Mouse (Mus musculus): ENCODE measurements at regions not wholly inside any gene's neighbourhood (a gene's known extent, or its start where the extent isn't known, plus 50 kb on each side); places are given as distances from the start of the nearest gene placed in this dataset.
"Not testable (repeated sequence)": the region's sequence is repeated elsewhere in the genome, so short reads cannot be mapped to it uniquely, and the experiment has no call there.

- Histone ChIP-seq H3K27ac (peak overlapping the region; percentile 89), H3K79me2 (ENCODE audit: inconsistent target) (peaks cover 2% of the 10 kb centered on the region; the same call in 1 of the 2 replicates), H3K4me3 (ENCODE audit: inconsistent target) (peak overlapping the region; percentile 15; the same call in 1 of the 2 replicates), H3K36me3 (ENCODE audit: inconsistent target) (no peaks in the 10 kb centered on the region)
- 12% methylated on average over 8 of the region's 8 CpGs for WGBS (ENCODE audit: missing documents)
Observed at GRCm38 (mm10) chr7:73608070-73608803, 66.6 kb upstream of the Chd2 start.

- peaks cover 2% of the 10 kb centered on the region; the same call in 1 of the 2 replicates for H3K79me2 ChIP-seq (ENCODE audit: inconsistent target)
- 11% methylated on average over 11 of the region's 11 CpGs for WGBS (ENCODE audit: missing documents)
- H3K36me3 ChIP-seq (ENCODE audit: inconsistent target) = no peaks in the 10 kb centered on the region
- peak overlapping the region; percentile 27 for H3K4me3 ChIP-seq (ENCODE audit: inconsistent target)
- peak overlapping the region; percentile 89 for H3K27ac ChIP-seq
Observed at GRCm38 (mm10) chr7:73607450-73608005, 65.9 kb upstream of the Chd2 start.

DNA sequence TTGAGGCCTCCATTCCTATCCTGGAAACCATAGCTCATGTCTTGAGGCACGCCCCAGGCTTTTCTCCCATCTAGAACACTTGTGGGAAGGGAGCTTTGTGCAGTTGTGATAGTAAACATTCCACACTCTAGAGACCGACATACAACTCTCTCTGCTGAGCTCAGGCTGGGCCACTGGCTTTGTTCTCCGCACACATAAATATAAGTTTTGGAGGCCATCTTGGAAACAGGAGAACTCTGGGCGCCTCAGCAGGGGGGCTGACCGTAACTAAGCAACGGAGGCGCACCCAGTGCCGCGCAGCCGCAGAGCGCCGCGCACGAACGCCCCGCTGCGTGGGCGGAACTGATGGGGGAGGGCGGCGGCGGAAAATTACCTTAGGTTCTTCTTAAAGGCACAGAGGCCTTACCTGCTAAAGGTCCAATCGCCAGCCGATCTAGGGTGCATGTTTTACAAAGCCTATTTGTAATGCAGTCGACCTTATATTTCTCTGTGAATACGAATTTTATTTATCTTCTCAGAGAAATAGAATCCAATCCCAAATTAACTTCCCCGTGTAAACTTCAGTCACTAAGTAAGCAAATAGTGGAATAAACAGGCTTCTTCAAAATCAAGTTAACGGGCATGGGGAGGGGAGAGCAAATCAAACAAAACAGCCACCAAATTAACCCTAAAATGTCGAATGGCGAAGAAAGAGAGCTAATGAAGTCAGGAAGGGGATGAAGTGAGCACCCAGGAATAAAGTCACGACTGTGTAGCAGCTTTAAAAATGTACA is 65.2 kb upstream of the Chd2 start:
- no peaks in the 10 kb centered on the region for H3K36me3 ChIP-seq (ENCODE audit: inconsistent target)
- WGBS (ENCODE audit: missing documents) = 7% methylated on average over 28 of the region's 30 CpGs
- H3K4me3 ChIP-seq (ENCODE audit: inconsistent target) = peak overlapping the region; percentile 27
- H3K27ac ChIP-seq = peak overlapping the region; percentile 89
- peaks cover 2% of the 10 kb centered on the region; the same call in 1 of the 2 replicates for H3K79me2 ChIP-seq (ENCODE audit: inconsistent target)

DNA sequence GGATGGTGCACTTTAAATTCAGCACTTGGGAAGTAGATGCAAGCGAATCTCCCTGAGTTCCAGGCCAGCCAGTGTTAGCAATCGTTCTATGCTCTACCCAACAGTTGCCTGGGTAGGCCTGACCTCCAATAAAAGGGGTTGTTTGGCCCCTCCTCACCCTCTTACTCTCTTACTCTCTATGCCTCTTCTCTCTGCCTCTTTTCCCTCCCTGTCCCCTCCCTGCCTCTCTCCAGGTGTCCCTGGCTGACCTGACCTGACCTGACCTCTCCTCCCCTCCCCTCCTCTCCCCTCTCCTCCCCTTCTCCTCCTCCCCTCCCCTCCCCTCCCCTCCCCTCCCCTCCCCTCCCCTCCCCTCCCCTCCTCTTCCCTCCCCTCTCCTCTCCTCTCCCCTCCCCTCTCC is 63.0 kb upstream of the Chd2 start:
- WGBS (ENCODE audit: missing documents) = 100% methylated on average over 2 of the region's 2 CpGs
- Histone ChIP-seq H3K79me2 (ENCODE audit: inconsistent target) (peaks cover 2% of the 10 kb centered on the region; the same call in 1 of the 2 replicates), H3K4me3 (ENCODE audit: inconsistent target) (no peak overlapping the region), H3K36me3 (ENCODE audit: inconsistent target) (no peaks in the 10 kb centered on the region), H3K27ac (no peak overlapping the region)

- 88% methylated on average over 4 of the region's 4 CpGs for WGBS (ENCODE audit: missing documents)
- no peaks in the 10 kb centered on the region for H3K36me3 ChIP-seq (ENCODE audit: inconsistent target)
- no peak overlapping the region for H3K27ac ChIP-seq
- H3K79me2 ChIP-seq (ENCODE audit: inconsistent target) = no peaks in the 10 kb centered on the region
- H3K4me3 ChIP-seq (ENCODE audit: inconsistent target) = no peak overlapping the region
Observed at GRCm38 (mm10) chr7:73602815-73603551, 61.4 kb upstream of the Chd2 start.

DNA sequence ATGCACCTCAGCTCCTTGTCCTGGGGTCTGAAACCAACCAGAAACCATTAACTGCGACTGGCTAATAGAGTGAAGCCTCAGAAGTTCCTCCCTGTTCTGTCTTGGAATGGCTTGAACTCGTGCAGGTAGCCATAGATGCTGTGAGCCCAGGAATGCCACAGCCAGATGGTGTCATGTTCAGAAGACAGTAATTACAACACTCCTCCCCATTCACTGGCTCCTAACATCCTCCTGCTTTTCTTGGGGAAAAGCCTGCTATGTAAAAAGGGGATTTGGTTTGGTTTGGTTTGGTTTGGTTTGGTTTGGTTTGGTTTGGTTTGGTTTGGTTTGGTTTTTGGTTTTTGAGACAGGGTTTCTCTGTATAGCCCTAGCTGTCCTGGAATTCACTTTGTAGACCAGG is 59.7 kb upstream of the Chd2 start:
- H3K27ac ChIP-seq = no peak overlapping the region
- H3K79me2 ChIP-seq (ENCODE audit: inconsistent target) = no peaks in the 10 kb centered on the region
- 94% methylated on average over 2 of the region's 2 CpGs for WGBS (ENCODE audit: missing documents)
- no peak overlapping the region for H3K4me3 ChIP-seq (ENCODE audit: inconsistent target)
- H3K36me3 ChIP-seq (ENCODE audit: inconsistent target) = no peaks in the 10 kb centered on the region

DNA sequence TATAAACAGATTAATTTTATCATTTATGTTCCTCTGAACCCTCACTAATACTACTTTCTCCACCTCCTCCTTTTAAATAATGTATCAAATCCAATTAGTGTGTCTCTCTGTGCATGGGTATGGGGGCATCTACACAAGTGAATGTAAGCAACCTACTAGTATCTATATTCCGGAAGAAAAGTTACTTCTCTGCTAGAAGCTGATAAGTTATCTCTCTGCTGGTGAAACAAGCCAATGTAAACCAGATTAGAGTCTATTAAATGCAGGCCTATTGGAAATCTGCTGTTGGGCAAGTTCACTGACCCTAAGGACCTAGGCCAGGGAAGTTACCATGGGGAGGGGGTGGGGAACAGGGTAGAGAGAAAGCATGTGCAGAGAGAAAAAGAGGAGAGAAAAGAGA is 59.1 kb upstream of the Chd2 start:
- Histone ChIP-seq H3K36me3 (ENCODE audit: inconsistent target) (no peaks in the 10 kb centered on the region), H3K4me3 (ENCODE audit: inconsistent target) (no peak overlapping the region), H3K27ac (no peak overlapping the region), H3K79me2 (ENCODE audit: inconsistent target) (no peaks in the 10 kb centered on the region)
- 93% methylated on average over 1 of the region's 1 CpGs for WGBS (ENCODE audit: missing documents)

- 95% methylated on average over 2 of the region's 3 CpGs for WGBS (ENCODE audit: missing documents)
- H3K27ac ChIP-seq; H3K79me2 ChIP-seq (ENCODE audit: inconsistent target); H3K4me3 ChIP-seq (ENCODE audit: inconsistent target); H3K36me3 ChIP-seq (ENCODE audit: inconsistent target): not testable (repeated sequence)
Observed at GRCm38 (mm10) chr7:73600003-73600385, 58.4 kb upstream of the Chd2 start.

GRCm38 (mm10) chr7:73599354-73600002 is 57.8 kb upstream of the Chd2 start:
- no peak overlapping the region for H3K27ac ChIP-seq
- 95% methylated on average over 9 of the region's 9 CpGs for WGBS (ENCODE audit: missing documents)

DNA sequence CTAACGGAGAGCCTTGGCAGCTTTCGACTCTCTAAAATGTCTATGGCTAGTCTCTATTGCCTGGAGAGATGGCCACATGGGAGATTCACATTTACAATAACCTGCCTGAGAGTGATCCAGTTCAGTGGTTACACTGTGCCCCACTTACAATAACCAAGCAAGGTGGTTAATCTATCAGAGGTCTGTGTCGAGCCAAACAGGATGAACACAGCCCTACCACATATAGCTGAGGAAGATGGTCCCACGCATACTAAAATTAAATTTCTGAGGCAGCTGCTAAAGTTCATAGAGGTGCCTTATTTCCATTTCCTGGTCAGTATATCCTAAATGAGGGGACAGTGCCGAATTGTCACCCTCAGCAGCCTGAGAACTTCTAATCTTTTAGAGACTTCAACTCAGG is 56.3 kb upstream of the Chd2 start:
- H3K27ac ChIP-seq = no peak overlapping the region
- 93% methylated on average over 5 of the region's 5 CpGs for WGBS (ENCODE audit: missing documents)
- H3K79me2 ChIP-seq (ENCODE audit: inconsistent target) = no peaks in the 10 kb centered on the region
- H3K36me3 ChIP-seq (ENCODE audit: inconsistent target) = no peaks in the 10 kb centered on the region
- no peak overlapping the region for H3K4me3 ChIP-seq (ENCODE audit: inconsistent target)

More at GRCm38 (mm10) chr7:73599354-73600002, 57.8 kb upstream of the Chd2 start:
- H3K36me3 ChIP-seq (ENCODE audit: inconsistent target) = no peaks in the 10 kb centered on the region
- no peaks in the 10 kb centered on the region for H3K79me2 ChIP-seq (ENCODE audit: inconsistent target)
- no peak overlapping the region for H3K4me3 ChIP-seq (ENCODE audit: inconsistent target)

GRCm38 (mm10) chr7:73596866-73597840 is 55.5 kb upstream of the Chd2 start:
- H3K36me3 ChIP-seq (ENCODE audit: inconsistent target) = no peaks in the 10 kb centered on the region
- no peak overlapping the region for H3K4me3 ChIP-seq (ENCODE audit: inconsistent target)
- H3K27ac ChIP-seq = peak overlapping the region; percentile 91
- H3K79me2 ChIP-seq (ENCODE audit: inconsistent target) = no peaks in the 10 kb centered on the region
- WGBS (ENCODE audit: missing documents) = 63% methylated on average over 11 of the region's 11 CpGs

DNA sequence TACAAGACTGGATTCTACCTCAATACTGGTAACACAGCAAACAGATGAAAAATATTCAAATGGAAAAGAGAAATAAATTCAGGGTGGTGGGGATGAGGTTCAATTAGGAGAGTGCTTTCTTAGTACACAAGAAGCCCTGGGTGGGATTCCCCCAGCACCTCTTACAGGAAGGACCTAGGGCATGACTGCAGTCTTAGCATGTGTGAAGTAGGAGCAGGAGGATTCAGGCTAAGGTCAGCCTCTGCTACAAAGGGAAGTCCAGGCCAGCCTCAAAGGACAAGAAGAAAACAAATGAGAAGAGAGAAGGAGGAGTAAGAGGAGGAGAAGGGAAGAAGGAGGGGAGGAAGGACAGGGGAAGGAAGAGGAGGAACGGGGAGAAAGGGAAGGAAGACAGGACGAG is 54.8 kb upstream of the Chd2 start:
- Histone ChIP-seq H3K4me3 (ENCODE audit: inconsistent target) (no peak overlapping the region), H3K27ac (peak overlapping the region; percentile 91), H3K79me2 (ENCODE audit: inconsistent target) (no peaks in the 10 kb centered on the region), H3K36me3 (ENCODE audit: inconsistent target) (no peaks in the 10 kb centered on the region)
- WGBS (ENCODE audit: missing documents) = 0% methylated on average over 2 of the region's 2 CpGs

GRCm38 (mm10) chr7:73595860-73596259 is 54.2 kb upstream of the Chd2 start:
- no peaks in the 10 kb centered on the region for H3K79me2 ChIP-seq (ENCODE audit: inconsistent target)
- no peak overlapping the region; the same call in 1 of the 2 replicates for H3K4me3 ChIP-seq (ENCODE audit: inconsistent target)
- H3K36me3 ChIP-seq (ENCODE audit: inconsistent target) = no peaks in the 10 kb centered on the region
- H3K27ac ChIP-seq = peak overlapping the region; percentile 91
- 38% methylated on average over 8 of the region's 9 CpGs for WGBS (ENCODE audit: missing documents)

Data from macrophage (primary cell).